Mouse (Mus musculus) C2C12 (cell line): Measurements from ENCODE around the gene Thnsl1.

Experiments
- CEBPB ChIP-seq: IDR thresholded peaks from one replicate; pipeline ENCODE4 v1.6.1; 2011; ENCODE audit warnings: low read depth, mild to moderate bottlenecking, control low read depth, moderate library complexity
- CTCF ChIP-seq: IDR thresholded peaks from one replicate; pipeline ENCODE4 v1.5.1; 2011; ENCODE audit not compliant: control insufficient read depth, insufficient read depth, insufficient read length
- FOSL1 ChIP-seq: IDR thresholded peaks from one replicate; pipeline ENCODE4 v1.8.0; 2011; ENCODE audit warnings: mild to moderate bottlenecking, low read length; ENCODE audit not compliant: poor library complexity, insufficient read depth, severe bottlenecking
- MAX ChIP-seq: IDR thresholded peaks from one replicate; pipeline ENCODE4 v1.6.1; 2011; ENCODE audit warnings: mild to moderate bottlenecking, control low read depth
- MYOD1 ChIP-seq: IDR thresholded peaks from one replicate; pipeline ENCODE4 v1.6.1; 2011; ENCODE audit warnings: low read depth; ENCODE audit not compliant: control insufficient read depth, insufficient read length
- USF1 ChIP-seq: IDR thresholded peaks from one replicate; pipeline ENCODE4 v1.6.1; 2011; ENCODE audit warnings: low read depth, mild to moderate bottlenecking, control low read depth, moderate library complexity

DNA sequence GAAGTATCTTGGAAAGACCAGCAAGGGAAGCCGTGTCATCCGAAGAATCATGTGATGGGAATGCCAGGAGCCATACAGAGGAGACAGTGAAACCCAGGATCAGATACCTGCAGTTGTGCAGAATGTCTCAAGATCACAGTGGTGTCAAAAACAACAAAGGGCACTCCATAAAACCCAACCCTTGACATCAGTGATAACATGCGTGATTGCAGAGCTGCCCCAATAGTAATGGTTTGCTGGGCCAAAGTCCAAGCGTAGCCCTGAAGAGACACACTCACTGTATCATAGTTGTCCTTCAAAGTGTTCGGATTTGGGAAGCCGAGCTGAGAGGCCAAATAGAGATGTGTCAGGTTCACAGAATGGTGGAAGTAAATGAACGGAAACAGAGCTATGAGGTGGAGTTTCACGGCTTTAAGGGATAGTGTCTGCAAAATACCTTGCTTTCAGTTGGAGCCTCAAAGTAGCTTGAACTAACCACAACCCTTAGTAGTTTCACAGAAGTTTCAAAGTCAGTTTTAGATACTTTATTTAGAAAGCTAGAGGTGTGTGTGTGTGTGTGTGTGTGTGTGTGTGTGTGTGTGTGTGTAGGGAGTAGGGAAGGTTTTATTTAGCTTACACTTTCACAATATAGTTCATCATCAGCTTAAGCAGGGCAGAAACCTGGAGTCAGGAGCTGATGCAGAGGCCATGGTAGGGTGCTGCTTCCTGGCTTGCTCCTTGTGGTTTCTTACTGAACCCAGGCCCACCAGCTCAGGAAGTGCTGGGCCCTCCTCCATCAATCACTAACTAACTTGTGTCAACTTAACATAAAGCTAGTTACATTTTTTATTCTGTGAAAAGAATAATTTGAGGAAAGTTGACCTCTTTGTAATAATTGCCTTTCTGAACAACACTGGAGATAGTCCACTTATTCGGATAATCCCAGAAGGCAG is 17.2 kb downstream of the Thnsl1 start:
- TF ChIP-seq MAX (no peak), CTCF (no peak), CEBPB (no peak), MYOD1 (no peak), FOSL1 (no peak), USF1 (no peak)
